Mouse (Mus musculus) activated CD4-positive, CD25-positive, alpha-beta regulatory T cell (primary cell): ENCODE measurements around the gene Ttc33. TPM values are rescaled to one million over a fixed set of nuclear protein-coding genes. Genes with fewer than 3 reads are reported as not detected.

Source experiments
- polyA plus RNA-seq, 2 experiments: library from polyadenylated mRNA; unstranded; fragments of 100-300 nt; shearing (Covaris generic); gene quantifications; one replicate each; pipeline ENCODE4 v1.2.1; 2017

The Ttc33 gene
- 10 to 100 TPM; 35.6 to 58.9 TPM for polyA plus RNA-seq

DNA sequence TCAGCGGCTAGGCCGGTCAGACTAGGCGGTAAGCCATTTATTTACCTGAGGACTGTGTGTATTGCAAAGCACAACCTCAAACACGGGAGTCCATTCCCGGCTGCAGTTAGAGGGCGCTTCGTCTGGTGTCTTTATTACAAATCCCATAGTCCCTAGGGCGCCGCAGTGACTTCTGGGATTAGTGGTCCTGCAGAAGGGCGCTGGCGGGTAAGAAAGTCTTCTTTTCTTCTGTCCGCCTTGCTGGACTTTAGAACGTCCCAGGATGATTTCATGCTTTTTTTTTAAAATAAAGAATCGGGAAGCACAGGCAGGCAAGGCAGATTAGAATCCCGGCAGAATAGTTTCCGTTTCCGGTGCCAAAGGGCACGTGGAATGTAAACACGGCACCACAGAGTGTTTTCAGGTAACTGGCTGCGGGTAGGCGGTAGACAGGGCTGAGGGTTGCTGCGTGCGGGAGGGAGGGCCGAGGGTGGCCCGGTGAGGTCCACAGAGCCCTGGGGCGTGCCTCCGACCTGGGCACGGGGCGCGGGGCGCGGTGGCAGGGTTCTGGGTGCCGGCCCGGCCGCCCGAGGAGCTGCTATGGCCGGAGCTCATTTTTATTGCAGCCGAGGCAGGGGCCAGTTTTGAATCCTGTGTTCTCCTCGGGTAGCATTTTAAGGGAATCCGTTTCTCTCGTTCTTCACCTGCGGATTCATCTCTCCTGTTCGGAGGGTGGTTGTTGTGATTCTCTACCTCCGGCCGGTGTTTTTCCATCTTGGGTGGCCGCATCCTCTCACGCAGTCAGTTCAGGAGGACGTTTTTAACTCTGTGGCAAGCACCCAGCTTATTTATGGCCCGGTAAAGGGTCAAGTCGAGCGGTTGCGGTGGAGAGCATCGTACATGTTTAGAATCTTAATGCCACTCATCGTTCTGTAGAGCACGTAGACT, at the start of gene Ttc33:
Gene Ttc33, plus strand, starts transcription at position 160 of the 927 bp plus-strand sequence.

DNA sequence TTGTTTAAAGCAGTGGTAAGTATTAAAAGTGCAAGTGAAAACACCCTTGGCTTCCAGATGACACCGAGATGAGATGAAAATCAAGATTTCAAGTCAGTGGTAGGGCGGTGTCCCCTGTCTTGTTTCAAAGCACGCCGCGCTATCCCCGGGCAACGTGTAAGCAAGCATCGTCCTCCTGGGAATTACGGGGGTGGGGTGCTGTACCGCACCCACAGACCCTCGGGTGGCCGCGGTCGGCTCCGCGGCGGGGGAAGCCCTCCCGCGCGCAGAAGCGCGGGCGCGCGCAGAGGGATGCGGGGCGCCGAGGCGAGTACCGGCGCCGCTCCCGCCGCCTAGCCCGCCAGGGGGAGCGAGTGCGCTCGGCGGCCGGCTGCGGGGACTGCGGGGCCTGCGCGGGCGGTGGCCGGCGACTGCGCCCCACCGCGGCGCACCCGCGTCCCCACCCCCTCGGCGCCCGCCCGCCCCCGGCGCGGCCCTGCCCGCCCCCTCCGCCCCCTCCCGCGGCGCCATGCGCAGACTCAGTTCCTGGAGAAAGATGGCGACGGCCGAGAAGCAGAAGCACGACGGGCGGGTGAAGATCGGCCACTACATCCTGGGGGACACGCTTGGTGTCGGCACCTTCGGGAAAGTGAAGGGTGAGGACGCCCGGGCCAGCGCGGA, 41.8 kb upstream of the Ttc33 start, which contains the start of gene Prkaa1:
Gene Prkaa1, plus strand, starts transcription at position 501 of the 660 bp plus-strand sequence.

DNA sequence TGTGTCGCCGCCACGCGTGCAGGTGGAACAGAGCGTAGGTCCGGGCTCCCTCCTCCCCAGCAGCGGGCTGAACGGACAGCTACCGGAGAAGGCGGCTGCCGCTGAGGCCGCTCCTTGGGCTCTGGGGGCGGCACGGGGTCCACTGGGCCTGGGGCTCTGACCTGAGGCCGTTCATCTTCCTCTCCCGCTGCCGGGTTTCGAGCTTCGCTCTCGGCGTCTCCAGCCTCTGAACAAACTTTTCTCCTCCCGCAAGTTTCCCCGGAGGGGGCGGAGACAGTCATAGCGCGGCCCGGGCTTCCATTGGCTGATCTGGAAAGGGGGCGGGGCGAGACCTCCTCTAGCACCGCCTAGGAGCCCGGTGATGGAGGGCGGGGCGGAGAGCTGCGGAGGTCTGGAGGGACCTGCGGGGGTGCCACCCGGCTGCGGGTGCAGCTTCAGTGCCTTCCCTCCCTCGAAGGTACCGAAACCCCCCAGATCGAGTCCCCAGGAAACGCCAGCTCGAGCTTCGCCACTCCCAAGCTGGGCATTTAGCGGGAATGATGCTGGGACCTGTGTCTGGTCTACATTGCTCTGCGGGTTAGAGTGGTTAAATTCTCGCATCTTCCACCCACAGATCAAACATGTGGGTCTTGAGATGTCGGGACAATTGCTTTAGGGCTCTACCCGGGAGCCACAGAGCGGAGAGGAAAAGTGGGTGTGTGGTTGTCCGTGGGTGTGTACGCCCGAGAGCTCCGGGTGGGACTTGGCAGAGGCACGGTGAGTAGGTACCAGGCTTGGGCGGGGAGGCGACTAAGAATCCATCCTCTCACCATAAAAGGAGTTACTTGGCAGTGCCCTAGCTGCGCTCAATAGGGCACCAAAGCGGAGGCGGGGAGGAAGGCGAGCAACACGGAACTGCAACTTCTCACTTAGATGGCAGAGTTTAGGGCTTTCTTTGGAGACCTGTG, 58.9 kb downstream of the Ttc33 start, which contains the start of gene Ptger4:
Gene Ptger4, minus strand, starts transcription at position 229 of the 947 bp plus-strand sequence.

Other genes starting within 250 kb of the Ttc33 start
- under 1 TPM in 1 of 2 experiments, not detected in 1; 0.06 TPM for gene C7, start 121.8 kb upstream of the Ttc33 start, polyA plus RNA-seq
- 10 to 100 TPM; 32.4 to 34.8 TPM for gene Card6, start 77.0 kb upstream of the Ttc33 start, polyA plus RNA-seq
- 1,000 to 10,000 TPM in 1 of 2 experiments, 100 to 1,000 TPM in 1; 816 to 1,234 TPM for gene Rpl37, start 68.9 kb upstream of the Ttc33 start, polyA plus RNA-seq
- gene Prkaa1, start 41.7 kb upstream of the Ttc33 start, polyA plus RNA-seq: 10 to 100 TPM; 27.9 to 31.8 TPM
- gene Ptger4, start 58.7 kb downstream of the Ttc33 start, polyA plus RNA-seq: 100 to 1,000 TPM in 1 of 2 experiments, 10 to 100 TPM in 1; 95.1 to 156 TPM